Mouse (Mus musculus) forebrain, embryonic 15.5 days (tissue): ENCODE data around the gene Gnb5. TPM values are rescaled to one million over a fixed set of nuclear protein-coding genes. Genes with fewer than 3 reads are reported as not detected.

Experiments
- polyA plus RNA-seq: library from polyadenylated mRNA; unstranded; fragments of >200 nt; fragmentation: Nextera tagmentation; extraction: Ambion mirVana; gene quantifications from 2 replicates; pipeline ENCODE4 v1.2.1, GENCODE M21; 2015

Gene Gnb5
- polyA plus RNA-seq, 1 experiment from 2014 or later: 52.6 TPM

Other genes with a start within 250 kb of the Gnb5 start
- 33.5 and 33.6 TPM in 2 replicates for gene Myo5a, start 235.3 kb upstream of the Gnb5 start, polyA plus RNA-seq
- gene Myo5c, start 74.3 kb upstream of the Gnb5 start, polyA plus RNA-seq: 0.18 and 0.31 TPM in 2 replicates
- not detected in 2 replicates for gene Bcl2l10, start 41.5 kb downstream of the Gnb5 start, polyA plus RNA-seq
- gene Mapk6, start 103.7 kb downstream of the Gnb5 start, polyA plus RNA-seq: 137 and 138 TPM in 2 replicates
- gene Leo1, start 135.2 kb downstream of the Gnb5 start, polyA plus RNA-seq: 40.6 and 40.7 TPM in 2 replicates